Mouse (Mus musculus) forebrain, embryonic 16.5 days (tissue): ENCODE measurements around the gene Cx3cr1. TPM values are rescaled to one million over a fixed set of nuclear protein-coding genes. Genes with fewer than 3 reads are reported as not detected.
A peak's percentile ranks its signal among the peaks of the same experiment; 100 is the strongest.

ENCODE experiments used
- ATAC-seq: fragments of 200-750 bp; cut with Nextera tagmentation; 2 replicates; pipeline ENCODE4 v1.8.0; 2017; ENCODE audit warnings: mild to moderate bottlenecking, moderate library complexity
- H3K27ac ChIP-seq: fragments of 300-500 bp; sonication (generic); 2 replicates; pipeline ENCODE4 v1.5.1; 2014; ENCODE audit warnings: low read length, control low read depth
- H3K27me3 ChIP-seq: fragments of 300-500 bp; sonication (generic); replicated peaks from 2 replicates; pipeline ENCODE4 v1.6.1; 2014; ENCODE audit warnings: low read length; ENCODE audit not compliant: control insufficient read depth, insufficient read depth
- H3K36me3 ChIP-seq: fragments of 300-500 bp; sonication (generic); 2 replicates; pipeline ENCODE4 v1.6.1; 2014; ENCODE audit not compliant: control insufficient read depth, insufficient read depth
- H3K4me1 ChIP-seq: fragments of 300-500 bp; sonication (generic); replicated peaks from 2 replicates; pipeline ENCODE4 v1.6.1; 2014; ENCODE audit warnings: low read length; ENCODE audit not compliant: control insufficient read depth, insufficient read depth
- H3K4me2 ChIP-seq: fragments of 300-500 bp; sonication (generic); 2 replicates; pipeline ENCODE4 v1.6.1; 2014; ENCODE audit warnings: mild to moderate bottlenecking, low read length, control low read depth
- H3K4me3 ChIP-seq: fragments of 300-500 bp; sonication (generic); replicated peaks from 2 replicates; pipeline ENCODE4 v1.5.1; 2014; ENCODE audit warnings: mild to moderate bottlenecking, low read length, control low read depth
- H3K9ac ChIP-seq: fragments of 300-500 bp; sonication (generic); replicated peaks from 2 replicates; pipeline ENCODE4 v1.6.1; 2014; ENCODE audit warnings: low read depth, low read length, control low read depth
- H3K9me3 ChIP-seq: fragments of 300-500 bp; sonication (generic); 2 replicates; pipeline ENCODE4 v1.6.1; 2016; ENCODE audit warnings: low read length; ENCODE audit not compliant: control insufficient read depth
- whole genome bisulfite sequencing: fragments of 180-500 bp; shearing (Covaris S2); extraction: QIAGEN DNeasy Blood & Tissue Kit; methylation state at CpG from one replicate; pipeline ENCODE4 v1.1.7; 2014; 5-methylcytosine and 5-hydroxymethylcytosine counted together
- polyA plus RNA-seq: library from polyadenylated mRNA; unstranded; fragments of >200 nt; fragmentation: Nextera tagmentation; extraction: Ambion mirVana; gene quantifications from 2 replicates; pipeline ENCODE4 v1.2.1, GENCODE M21; 2015

Cx3cr1 gene
- polyA plus RNA-seq, 1 experiment from 2014 or later = 6.4 TPM

- peaks cover 9% of the 10 kb centered on the region for H3K4me1 ChIP-seq
- H3K36me3 ChIP-seq = no peaks in the 10 kb centered on the region
- no peaks in the 10 kb centered on the region for H3K27me3 ChIP-seq
- no peaks in the 10 kb centered on the region for H3K9me3 ChIP-seq
- no peak for ATAC-seq
- H3K9ac ChIP-seq = no peak overlapping the region
- WGBS = 77% methylated on average over 1 of the region's 1 CpGs
- H3K27ac ChIP-seq = no peak overlapping the region
- no peak overlapping the region for H3K4me2 ChIP-seq
- no peak overlapping the region for H3K4me3 ChIP-seq
These were observed 70.9 kb downstream of the Cx3cr1 start for GRCm38 (mm10) chr9:119998776-119999175.

GRCm38 (mm10) chr9:119996080-119996479 is 73.6 kb downstream of the Cx3cr1 start:
- no peak overlapping the region for H3K4me3 ChIP-seq

GRCm38 (mm10) chr9:119994207-119994606 is 75.5 kb downstream of the Cx3cr1 start:
- Histone ChIP-seq H3K27ac (no peak overlapping the region), H3K27me3 (no peaks in the 10 kb centered on the region), H3K4me3 (no peak overlapping the region), H3K9ac (no peak overlapping the region), H3K4me1 (no peaks in the 10 kb centered on the region), H3K9me3 (no peaks in the 10 kb centered on the region), H3K36me3 (no peaks in the 10 kb centered on the region), H3K4me2 (no peak overlapping the region)
- WGBS = 79% methylated on average over 7 of the region's 7 CpGs
- no peak for ATAC-seq

More at GRCm38 (mm10) chr9:119996080-119996479, 73.6 kb downstream of the Cx3cr1 start:
- no peak overlapping the region for H3K27ac ChIP-seq
- ATAC-seq = no peak
- 86% methylated on average over 4 of the region's 4 CpGs for WGBS
- H3K4me2 ChIP-seq = no peak overlapping the region
- no peak overlapping the region for H3K9ac ChIP-seq
- no peaks in the 10 kb centered on the region for H3K4me1 ChIP-seq
- no peaks in the 10 kb centered on the region for H3K36me3 ChIP-seq
- no peaks in the 10 kb centered on the region for H3K9me3 ChIP-seq
- no peaks in the 10 kb centered on the region for H3K27me3 ChIP-seq

GRCm38 (mm10) chr9:119993092-119993844 is 76.4 kb downstream of the Cx3cr1 start:
- Histone ChIP-seq H3K36me3 (no peaks in the 10 kb centered on the region), H3K9me3 (no peaks in the 10 kb centered on the region), H3K4me1 (no peaks in the 10 kb centered on the region), H3K27me3 (no peaks in the 10 kb centered on the region), H3K4me2 (no peak overlapping the region), H3K4me3 (no peak overlapping the region), H3K9ac (no peak overlapping the region), H3K27ac (no peak overlapping the region)
- 66% methylated on average over 10 of the region's 10 CpGs for WGBS
- no peak for ATAC-seq

GRCm38 (mm10) chr9:119991310-119991709 is 78.4 kb downstream of the Cx3cr1 start:
- H3K9ac ChIP-seq = no peak overlapping the region
- no peak for ATAC-seq
- no peaks in the 10 kb centered on the region for H3K36me3 ChIP-seq
- H3K4me3 ChIP-seq = no peak overlapping the region
- no peaks in the 10 kb centered on the region for H3K9me3 ChIP-seq
- H3K4me2 ChIP-seq = no peak overlapping the region
- H3K27me3 ChIP-seq = no peaks in the 10 kb centered on the region
- WGBS = 17% methylated on average over 5 of the region's 5 CpGs
- H3K4me1 ChIP-seq = no peaks in the 10 kb centered on the region
- H3K27ac ChIP-seq = no peak overlapping the region

- no peak overlapping the region for H3K27ac ChIP-seq
- WGBS = 53% methylated on average over 7 of the region's 7 CpGs
- peaks cover 6% of the 10 kb centered on the region for H3K4me1 ChIP-seq
- no peak overlapping the region for H3K9ac ChIP-seq
- ATAC-seq = no peak
- no peaks in the 10 kb centered on the region for H3K9me3 ChIP-seq
- no peak overlapping the region for H3K4me3 ChIP-seq
- no peak overlapping the region for H3K4me2 ChIP-seq
- no peaks in the 10 kb centered on the region for H3K36me3 ChIP-seq
- no peaks in the 10 kb centered on the region; the same call in 1 of the 2 replicates for H3K27me3 ChIP-seq
These were observed 81.4 kb downstream of the Cx3cr1 start for GRCm38 (mm10) chr9:119988304-119988703.

GRCm38 (mm10) chr9:119985881-119986574 is 83.7 kb downstream of the Cx3cr1 start:
- Histone ChIP-seq H3K4me3 (no peak overlapping the region), H3K9me3 (no peaks in the 10 kb centered on the region), H3K4me1 (peaks cover 29% of the 10 kb centered on the region), H3K4me2 (no peak overlapping the region), H3K27me3 (peaks cover 2% of the 10 kb centered on the region), H3K9ac (no peak overlapping the region), H3K36me3 (no peaks in the 10 kb centered on the region), H3K27ac (no peak overlapping the region)
- ATAC-seq = no peak
- WGBS = 80% methylated on average over 10 of the region's 10 CpGs

- Histone ChIP-seq H3K36me3 (no peaks in the 10 kb centered on the region), H3K9ac (peak within 1 kb of the TSS; percentile 75), H3K9me3 (no peaks in the 10 kb centered on the region), H3K4me1 (peaks cover 35% of the 10 kb centered on the region), H3K27ac (no peak within 1 kb of the TSS; the same call in 1 of the 2 replicates), H3K4me3 (peak within 1 kb of the TSS; percentile 77), H3K27me3 (peaks cover 2% of the 10 kb centered on the region), H3K4me2 (peak within 1 kb of the TSS; percentile 94)
- no peak for ATAC-seq
- WGBS = 11% methylated on average over 14 of the region's 14 CpGs
These were observed 85.1 kb downstream of the Cx3cr1 start, which contains the start of gene Csrnp1 for GRCm38 (mm10) chr9:119984536-119985011. Csrnp1 (minus strand) TSS chr9:119984658.
